Mouse (Mus musculus): Measurements from ENCODE around the gene Sap18.

DNA sequence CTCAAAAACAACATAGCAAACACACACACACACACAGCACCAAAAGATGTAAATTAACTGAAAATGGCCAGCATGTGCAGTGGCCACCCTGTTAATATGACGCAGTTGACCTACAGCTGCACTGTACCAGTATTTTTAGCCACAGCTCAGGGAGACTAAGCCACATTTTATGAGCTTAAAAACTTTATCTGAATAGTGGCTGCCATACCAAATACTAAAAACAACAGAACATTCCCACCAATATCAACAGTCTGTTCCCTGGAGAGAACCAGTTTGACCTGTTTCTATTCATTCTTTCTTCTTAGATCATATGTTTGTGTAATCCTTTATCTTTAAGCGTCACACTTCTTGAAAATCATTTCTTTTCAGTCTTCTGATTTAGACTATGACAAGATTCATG, 12.9 kb downstream of the Sap18 start:
- TF ChIP-seq CTCF (IDR thresholded peaks at IDR 0.05; ENCODE audit: low read depth) (no peak), EP300 (IDR thresholded peaks at IDR 0.05; ENCODE audit: low read depth) (no peak)
